Mouse (Mus musculus) c-Kit-positive CD71-positive TER-119-positive erythroid progenitor cells, embryonic 14.5 days (primary cell): ENCODE results near the gene Wdr18.

Source experiments
- DNase-seq: peaks from one replicate; pipeline ENCODE4 v3.0.0-alpha.2; 2013; ENCODE audit warnings: low spot score

Gene Wdr18

GRCm38 (mm10) chr10:79959847-79960601, at the start of gene Wdr18:
Wdr18 (plus strand) TSS chr10:79960152.
- DNase-seq = peak; percentile 100

GRCm38 (mm10) chr10:79910556-79910955, 49.4 kb upstream of the Wdr18 start, which contains the start of gene Gm26602:
Gm26602 (plus strand) TSS chr10:79910856.
- no peak for DNase-seq

- DNase-seq = no peak
Measured at GRCm38 (mm10) chr10:79912412-79912811, 47.5 kb upstream of the Wdr18 start.

- peak; percentile 69 for DNase-seq
Measured at GRCm38 (mm10) chr10:79914131-79914947, 45.6 kb upstream of the Wdr18 start.

- no peak for DNase-seq
Measured at GRCm38 (mm10) chr10:79914948-79915596, 44.9 kb upstream of the Wdr18 start.

GRCm38 (mm10) chr10:79916081-79916480, 43.9 kb upstream of the Wdr18 start:
- DNase-seq = no peak

GRCm38 (mm10) chr10:79916808-79917531, 43.0 kb upstream of the Wdr18 start, which contains the start of gene Kiss1r:
Kiss1r (plus strand) TSS chr10:79916971.
- peak; percentile 68 for DNase-seq

GRCm38 (mm10) chr10:79917532-79918100, 42.3 kb upstream of the Wdr18 start:
- no peak for DNase-seq

- no peak for DNase-seq
Measured at GRCm38 (mm10) chr10:79918231-79919078, 41.5 kb upstream of the Wdr18 start.

- no peak for DNase-seq
Measured at GRCm38 (mm10) chr10:79919251-79919849, 40.6 kb upstream of the Wdr18 start.

GRCm38 (mm10) chr10:79920056-79920890, 39.7 kb upstream of the Wdr18 start:
- no peak for DNase-seq

GRCm38 (mm10) chr10:79920958-79921535, 38.9 kb upstream of the Wdr18 start, which contains the start of gene R3hdm4:
R3hdm4 (minus strand) TSS chr10:79921208.
- DNase-seq = no peak

GRCm38 (mm10) chr10:79921572-79921971, 38.4 kb upstream of the Wdr18 start:
- no peak for DNase-seq

- DNase-seq = peak; percentile 87
Measured at GRCm38 (mm10) chr10:79924998-79925784, 34.8 kb upstream of the Wdr18 start.

- DNase-seq = no peak
Measured at GRCm38 (mm10) chr10:79925785-79926490, 34.0 kb upstream of the Wdr18 start.

GRCm38 (mm10) chr10:79926491-79927323, 33.2 kb upstream of the Wdr18 start, which contains the start of gene Arid3a:
Arid3a (plus strand) TSS chr10:79927043.
- peak; percentile 85 for DNase-seq
